Mouse (Mus musculus): ENCODE results near the gene Sipa1l3. TPM values are rescaled to one million over a fixed set of nuclear protein-coding genes. Genes with fewer than 3 reads are reported as not detected.

Sipa1l3 gene
- polyA plus RNA-seq, 1 experiment from 2014 or later = 9.1 TPM

DNA sequence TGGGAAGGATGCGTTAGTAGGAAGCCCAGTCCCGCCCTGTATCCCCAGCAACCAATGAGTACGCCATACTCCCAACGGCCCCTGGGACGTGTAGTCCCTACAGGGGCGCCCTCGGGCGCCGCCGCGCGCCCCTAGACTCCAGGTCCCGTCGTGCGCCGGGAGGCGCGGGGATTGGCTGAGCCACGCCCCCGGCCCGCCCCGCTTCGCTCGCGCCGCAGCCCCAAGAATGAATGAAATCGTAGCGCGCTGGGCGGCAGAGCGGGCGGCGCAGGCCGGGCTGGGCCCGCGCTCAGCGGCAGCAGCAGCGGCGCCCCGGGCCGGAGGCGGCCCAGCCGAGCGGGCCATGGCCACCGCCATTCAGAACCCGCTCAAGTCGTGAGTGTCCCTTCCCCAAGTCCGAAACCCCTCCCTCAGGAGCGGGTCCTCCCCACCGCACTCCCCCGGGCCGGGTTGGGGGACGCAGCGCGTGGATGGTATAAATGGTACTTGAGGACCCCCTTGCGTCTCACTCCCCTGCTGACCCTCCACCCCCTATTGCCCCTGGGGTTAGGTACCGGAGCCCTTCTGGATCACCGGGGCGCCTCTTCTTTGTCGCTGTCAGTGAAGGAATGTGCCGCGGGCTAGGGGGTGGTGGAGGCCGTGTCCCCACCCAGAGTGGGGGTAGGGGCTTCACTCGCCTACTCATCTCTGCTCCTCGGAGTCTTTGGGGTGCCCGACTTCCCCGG, 214.5 kb downstream of the Sipa1l3 start, which contains the start of gene Dpf1:
TSS of gene Dpf1 (plus strand) at position 214 of the 725 bp plus-strand sequence.
- no peaks in the 10 kb centered on the region for H3K27me3 ChIP-seq
- no peaks in the 10 kb centered on the region for H3K36me3 ChIP-seq (ENCODE audit: poor library complexity, severe bottlenecking)
- peaks cover 40% of the 10 kb centered on the region for H3K4me1 ChIP-seq
- ATAC-seq = peak; percentile 93
- H3K4me2 ChIP-seq = peak within 1 kb of the TSS; percentile 91
- under 1% methylated on average over 48 of the region's 67 CpGs for WGBS
- H3K4me3 ChIP-seq = peak within 1 kb of the TSS; percentile 75
- no peaks in the 10 kb centered on the region for H3K9me3 ChIP-seq (replicated peaks)
- H3K27ac ChIP-seq = peak within 1 kb of the TSS; percentile 95
- peak within 1 kb of the TSS; percentile 89 for H3K9ac ChIP-seq

- peaks cover 32% of the 10 kb centered on the region for H3K4me1 ChIP-seq
- 65% methylated on average over 7 of the region's 7 CpGs for whole genome bisulfite sequencing
- no peak overlapping the region for H3K4me2 ChIP-seq
- no peak overlapping the region for H3K27ac ChIP-seq
- H3K4me3 ChIP-seq = no peak overlapping the region
- H3K9me3 ChIP-seq (replicated peaks) = no peaks in the 10 kb centered on the region
- no peak for ATAC-seq
- H3K9ac ChIP-seq = no peak overlapping the region
- H3K27me3 ChIP-seq = no peaks in the 10 kb centered on the region
- no peaks in the 10 kb centered on the region for H3K36me3 ChIP-seq (ENCODE audit: poor library complexity, severe bottlenecking)
Observed at GRCm38 (mm10) chr7:29302641-29303040, 215.8 kb downstream of the Sipa1l3 start.

- peak overlapping the region; percentile 48 for H3K4me2 ChIP-seq
- H3K27ac ChIP-seq = peak overlapping the region; percentile 69
- no peak for ATAC-seq
- H3K4me3 ChIP-seq = peak overlapping the region; percentile 18; the same call in 1 of the 2 replicates
- H3K9me3 ChIP-seq (replicated peaks) = no peaks in the 10 kb centered on the region
- no peak overlapping the region for H3K9ac ChIP-seq
- H3K27me3 ChIP-seq = no peaks in the 10 kb centered on the region
- 0% methylated on average over 7 of the region's 7 CpGs for WGBS
- peaks cover 18% of the 10 kb centered on the region for H3K4me1 ChIP-seq
- H3K36me3 ChIP-seq (ENCODE audit: poor library complexity, severe bottlenecking) = no peaks in the 10 kb centered on the region
Observed at GRCm38 (mm10) chr7:29301127-29301566, 217.3 kb downstream of the Sipa1l3 start.

- WGBS = 13% methylated on average over 10 of the region's 10 CpGs
- Histone ChIP-seq H3K27ac (no peak overlapping the region), H3K9ac (no peak overlapping the region), H3K4me3 (no peak overlapping the region), H3K4me2 (no peak overlapping the region), H3K36me3 (ENCODE audit: poor library complexity, severe bottlenecking) (no peaks in the 10 kb centered on the region), H3K4me1 (peaks cover 24% of the 10 kb centered on the region), H3K9me3 (replicated peaks) (no peaks in the 10 kb centered on the region), H3K27me3 (no peaks in the 10 kb centered on the region)
- peak; percentile 17; the same call in 1 of the 2 replicates for ATAC-seq
Observed at GRCm38 (mm10) chr7:29296998-29297397, 221.4 kb downstream of the Sipa1l3 start.

DNA sequence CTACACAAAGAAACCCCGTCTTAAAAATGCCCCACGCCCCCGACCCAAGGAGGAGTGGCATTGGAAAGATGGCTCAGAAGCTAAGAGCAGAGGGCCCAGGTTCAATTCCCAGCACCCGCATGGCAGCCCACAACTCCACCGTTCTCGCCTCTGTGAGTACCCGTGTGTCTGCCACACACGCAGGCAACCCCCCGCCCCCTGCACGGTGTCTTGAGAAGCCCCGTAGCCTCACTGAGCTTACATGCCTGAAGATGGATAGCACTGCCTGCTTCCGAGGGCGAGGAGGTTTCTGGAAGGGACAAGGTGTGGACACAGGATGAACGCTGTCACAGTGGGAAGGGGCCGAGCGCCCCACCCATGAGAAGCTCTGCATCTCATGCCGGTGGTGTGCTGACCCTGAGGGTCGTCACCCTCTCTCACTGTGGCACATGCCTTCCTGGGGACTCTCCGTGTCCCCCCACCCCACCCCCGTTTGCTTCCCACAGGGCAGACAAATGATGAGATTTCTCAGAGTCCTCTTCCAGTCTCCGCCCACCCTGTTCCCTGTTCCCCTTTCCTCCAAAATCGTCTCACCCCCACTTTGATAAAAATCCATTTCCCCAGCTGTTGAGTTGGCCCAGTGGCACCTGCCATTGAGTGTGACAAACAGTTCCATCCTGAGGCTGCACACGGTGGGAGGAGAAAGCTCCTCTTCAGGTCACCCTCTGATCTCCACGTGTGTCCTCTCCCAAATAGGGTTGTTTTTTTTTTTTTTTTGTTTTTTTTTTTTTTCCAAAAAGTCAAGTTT, 222.4 kb downstream of the Sipa1l3 start:
- ATAC-seq = no peak

GRCm38 (mm10) chr7:29294111-29294761, 224.2 kb downstream of the Sipa1l3 start:
- Histone ChIP-seq H3K4me1 (peaks cover 45% of the 10 kb centered on the region), H3K27ac (peak overlapping the region; percentile 44), H3K36me3 (ENCODE audit: poor library complexity, severe bottlenecking) (no peaks in the 10 kb centered on the region), H3K9ac (no peak overlapping the region), H3K9me3 (replicated peaks) (no peaks in the 10 kb centered on the region), H3K4me2 (no peak overlapping the region), H3K4me3 (no peak overlapping the region), H3K27me3 (0 out of 2 replicates have a peak, but pooled peaks cover 4% of the 10 kb centered on the region)
- WGBS = 65% methylated on average over 13 of the region's 13 CpGs
- ATAC-seq = no peak

More for the DNA sequence above, 222.4 kb downstream of the Sipa1l3 start:
- no peak overlapping the region for H3K27ac ChIP-seq
- no peaks in the 10 kb centered on the region for H3K27me3 ChIP-seq
- H3K36me3 ChIP-seq (ENCODE audit: poor library complexity, severe bottlenecking) = no peaks in the 10 kb centered on the region
- no peak overlapping the region for H3K9ac ChIP-seq
- 89% methylated on average over 24 of the region's 24 CpGs for WGBS
- no peaks in the 10 kb centered on the region for H3K9me3 ChIP-seq (replicated peaks)
- H3K4me1 ChIP-seq = peaks cover 33% of the 10 kb centered on the region
- H3K4me2 ChIP-seq = no peak overlapping the region
- H3K4me3 ChIP-seq = no peak overlapping the region

GRCm38 (mm10) chr7:29293131-29294065, 225.0 kb downstream of the Sipa1l3 start:
- Histone ChIP-seq H3K9me3 (replicated peaks) (no peaks in the 10 kb centered on the region), H3K4me2 (no peak overlapping the region), H3K27me3 (0 out of 2 replicates have a peak, but pooled peaks cover 5% of the 10 kb centered on the region), H3K4me1 (peaks cover 51% of the 10 kb centered on the region), H3K9ac (no peak overlapping the region), H3K36me3 (ENCODE audit: poor library complexity, severe bottlenecking) (no peaks in the 10 kb centered on the region), H3K4me3 (no peak overlapping the region), H3K27ac (peak overlapping the region; percentile 76)
- no peak for ATAC-seq
- 32% methylated on average over 19 of the region's 19 CpGs for WGBS

- 30% methylated on average over 8 of the region's 8 CpGs for WGBS
- peaks cover 12% of the 10 kb centered on the region; the same call in 1 of the 2 replicates for H3K27me3 ChIP-seq
- peak overlapping the region; percentile 76 for H3K27ac ChIP-seq
- ATAC-seq = peak; percentile 25
- H3K4me1 ChIP-seq = peaks cover 51% of the 10 kb centered on the region
- H3K4me2 ChIP-seq = peak overlapping the region; percentile 35
- no peak overlapping the region for H3K9ac ChIP-seq
- no peaks in the 10 kb centered on the region for H3K36me3 ChIP-seq (ENCODE audit: poor library complexity, severe bottlenecking)
- H3K9me3 ChIP-seq (replicated peaks) = no peaks in the 10 kb centered on the region
- H3K4me3 ChIP-seq = no peak overlapping the region
Observed at GRCm38 (mm10) chr7:29292458-29293098, 225.9 kb downstream of the Sipa1l3 start.

DNA sequence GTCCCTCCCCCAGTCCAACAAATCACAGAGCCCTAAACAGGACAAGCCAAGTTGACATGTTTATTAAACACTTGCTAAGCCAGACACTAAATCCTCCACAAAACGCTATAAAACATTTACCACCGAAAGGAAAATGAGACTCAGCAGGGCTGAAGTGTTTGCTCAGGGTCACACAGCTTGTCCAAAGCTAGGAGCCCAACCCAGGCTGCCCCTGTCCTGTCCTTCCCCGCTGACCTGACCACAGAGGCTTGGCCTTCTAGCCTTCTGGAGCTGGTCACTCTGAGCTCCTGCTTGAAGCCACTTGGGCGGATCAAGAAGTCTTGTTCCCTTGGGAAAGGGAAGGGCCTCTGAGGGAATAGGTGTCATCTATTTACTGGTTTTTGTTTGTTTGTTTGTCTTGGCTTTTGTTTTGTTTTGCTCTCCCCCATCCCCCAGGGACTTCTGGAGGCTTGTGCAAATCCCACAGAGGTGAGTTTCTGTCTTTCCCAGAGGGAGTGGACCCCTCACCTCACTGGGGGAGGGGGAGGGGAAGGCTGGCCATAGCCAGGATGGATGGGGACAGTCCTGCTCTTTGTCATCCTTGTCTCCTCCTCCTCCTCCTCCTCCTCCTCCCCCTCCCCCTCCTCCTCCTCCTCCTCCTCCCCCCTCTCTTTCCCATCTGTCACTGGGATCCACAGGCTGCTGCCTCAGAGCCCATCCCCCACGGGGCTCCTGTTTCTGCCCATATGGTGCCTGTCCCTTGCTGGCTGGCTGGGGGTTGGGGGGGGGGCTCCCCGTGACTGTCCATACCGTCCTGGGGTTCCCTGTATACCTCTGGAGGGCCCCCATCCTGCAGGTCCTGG, 226.6 kb downstream of the Sipa1l3 start:
- H3K4me1 ChIP-seq = peaks cover 51% of the 10 kb centered on the region
- H3K9me3 ChIP-seq (replicated peaks) = no peaks in the 10 kb centered on the region
- ATAC-seq = peak; percentile 54
- peaks cover 14% of the 10 kb centered on the region; the same call in 1 of the 2 replicates for H3K27me3 ChIP-seq
- WGBS = 30% methylated on average over 6 of the region's 7 CpGs
- no peak overlapping the region for H3K9ac ChIP-seq
- H3K4me2 ChIP-seq = peak overlapping the region; percentile 35
- H3K36me3 ChIP-seq (ENCODE audit: poor library complexity, severe bottlenecking) = no peaks in the 10 kb centered on the region
- peak overlapping the region; percentile 88 for H3K27ac ChIP-seq
- H3K4me3 ChIP-seq = no peak overlapping the region

Data from forebrain, embryonic 13.5 days (tissue).